Mouse (Mus musculus): ENCODE data around the gene Zbtb16. TPM values are rescaled to one million over a fixed set of nuclear protein-coding genes. Genes with fewer than 3 reads are reported as not detected.
A peak's percentile ranks its signal among the peaks of the same experiment; 100 is the strongest.

Gene Zbtb16
- polyA plus RNA-seq, 1 experiment from 2014 or later = 2.3 TPM

DNA sequence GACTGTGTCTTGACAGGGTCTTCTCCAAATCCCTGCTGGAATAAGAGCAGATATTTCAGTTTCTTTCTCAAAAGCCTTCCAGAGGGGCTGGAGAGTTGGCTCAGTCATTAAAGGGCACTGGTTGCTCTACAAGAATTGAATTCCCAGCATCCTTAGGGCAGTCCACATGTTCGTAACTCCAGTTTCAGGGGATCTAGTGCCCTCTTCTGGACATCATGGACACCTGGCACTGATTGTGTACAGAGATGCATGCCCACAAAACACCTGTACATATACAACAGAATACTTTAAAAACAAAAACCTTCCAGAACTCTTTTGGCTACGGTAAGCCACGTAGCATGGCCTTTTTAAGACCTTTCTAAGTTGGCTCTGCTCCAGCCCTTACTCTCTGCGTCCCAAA, 20.2 kb upstream of the Zbtb16 start:
- ATAC-seq (no peak), DNase-seq (ENCODE audit: low spot score) (no peak)
- Histone ChIP-seq H3K4me3 (ENCODE audit: low read depth, low read length) (no peak overlapping the region), H3K9me3 (replicated peaks; ENCODE audit: control insufficient read depth, low read length) (no peaks in the 10 kb centered on the region), H3K27me3 (replicated peaks; ENCODE audit: control insufficient read depth, insufficient read depth, low read length) (no peaks in the 10 kb centered on the region), H3K36me3 (ENCODE audit: control insufficient read depth, insufficient read depth, low read length) (no peaks in the 10 kb centered on the region), H3K9ac (ENCODE audit: low read length) (no peak overlapping the region), H3K4me1 (ENCODE audit: control insufficient read depth, insufficient read depth, low read length) (no peaks in the 10 kb centered on the region), H3K4me2 (ENCODE audit: low read length) (no peak overlapping the region), H3K27ac (ENCODE audit: low read depth, low read length) (no peak overlapping the region)
- WGBS = 86% methylated on average over 4 of the region's 4 CpGs

DNA sequence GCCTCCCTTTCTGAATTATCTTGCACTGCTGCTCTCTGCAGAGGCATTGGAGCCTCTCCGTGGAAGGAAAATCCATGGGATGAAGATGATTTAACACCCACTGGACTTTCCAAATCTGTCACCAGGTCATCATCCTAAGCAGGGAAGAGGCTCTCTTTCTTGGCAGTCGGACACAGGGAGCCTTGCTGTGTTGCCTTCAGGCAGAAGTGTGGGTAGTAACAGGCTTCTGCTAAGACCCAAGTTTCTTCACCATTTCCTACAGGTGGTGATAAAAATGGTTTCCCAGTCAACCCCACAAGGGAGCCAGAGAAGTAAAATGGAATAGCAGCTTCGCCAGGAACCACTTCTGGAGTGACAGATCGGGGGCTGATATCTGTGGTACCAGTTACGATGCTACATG, 13.5 kb upstream of the Zbtb16 start:
- ATAC-seq = no peak
- H3K27me3 ChIP-seq (replicated peaks; ENCODE audit: control insufficient read depth, insufficient read depth, low read length) = no peaks in the 10 kb centered on the region
- 93% methylated on average over 5 of the region's 5 CpGs for WGBS

GRCm38 (mm10) chr9:48839568-48839967, 3.5 kb upstream of the Zbtb16 start:
- no peak for ATAC-seq
- no peak overlapping the region for H3K27ac ChIP-seq (ENCODE audit: low read depth, low read length)
- peaks cover 23% of the 10 kb centered on the region for H3K27me3 ChIP-seq (replicated peaks; ENCODE audit: control insufficient read depth, insufficient read depth, low read length)
- H3K4me1 ChIP-seq (ENCODE audit: control insufficient read depth, insufficient read depth, low read length) = peaks cover 13% of the 10 kb centered on the region; the same call in 1 of the 2 replicates
- no peaks in the 10 kb centered on the region for H3K36me3 ChIP-seq (ENCODE audit: control insufficient read depth, insufficient read depth, low read length)
- H3K4me2 ChIP-seq (ENCODE audit: low read length) = no peak overlapping the region
- no peaks in the 10 kb centered on the region for H3K9me3 ChIP-seq (replicated peaks; ENCODE audit: control insufficient read depth, low read length)
- no peak overlapping the region for H3K9ac ChIP-seq (ENCODE audit: low read length)
- WGBS = 95% methylated on average over 3 of the region's 3 CpGs
- no peak overlapping the region for H3K4me3 ChIP-seq (ENCODE audit: low read depth, low read length)
- DNase-seq (ENCODE audit: low spot score) = no peak

More for the DNA sequence above, 13.5 kb upstream of the Zbtb16 start:
- Histone ChIP-seq H3K4me1 (ENCODE audit: control insufficient read depth, insufficient read depth, low read length) (no peaks in the 10 kb centered on the region), H3K9ac (ENCODE audit: low read length) (no peak overlapping the region), H3K4me3 (ENCODE audit: low read depth, low read length) (no peak overlapping the region), H3K4me2 (ENCODE audit: low read length) (no peak overlapping the region), H3K36me3 (ENCODE audit: control insufficient read depth, insufficient read depth, low read length) (no peaks in the 10 kb centered on the region), H3K27ac (ENCODE audit: low read depth, low read length) (no peak overlapping the region), H3K9me3 (replicated peaks; ENCODE audit: control insufficient read depth, low read length) (no peaks in the 10 kb centered on the region; the same call in 1 of the 2 replicates)
- DNase-seq (ENCODE audit: low spot score) = no peak

DNA sequence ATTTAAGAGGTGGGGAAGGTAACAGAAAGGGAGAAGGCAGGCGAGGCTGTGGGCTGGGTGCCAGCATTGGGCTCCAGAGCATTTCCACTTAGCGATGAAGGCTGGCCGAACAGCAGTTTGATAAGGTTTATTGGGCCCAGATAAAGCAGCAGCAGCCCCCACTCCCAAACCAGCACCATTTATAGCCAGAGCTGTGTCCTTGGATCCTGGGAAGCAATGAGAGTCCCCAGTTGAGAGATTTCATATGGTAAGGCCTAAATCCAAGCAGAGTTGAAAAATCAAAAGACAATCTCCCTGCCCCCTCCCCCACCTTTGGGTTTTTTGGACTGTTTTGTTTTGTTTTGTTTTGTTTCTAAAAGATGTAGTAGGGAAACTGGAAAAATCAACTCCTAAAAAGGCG, 2.3 kb upstream of the Zbtb16 start:
- Histone ChIP-seq H3K9ac (ENCODE audit: low read length) (no peak overlapping the region), H3K27me3 (replicated peaks; ENCODE audit: control insufficient read depth, insufficient read depth, low read length) (peaks cover 35% of the 10 kb centered on the region), H3K36me3 (ENCODE audit: control insufficient read depth, insufficient read depth, low read length) (no peaks in the 10 kb centered on the region), H3K9me3 (replicated peaks; ENCODE audit: control insufficient read depth, low read length) (no peaks in the 10 kb centered on the region), H3K4me3 (ENCODE audit: low read depth, low read length) (no peak overlapping the region), H3K27ac (ENCODE audit: low read depth, low read length) (no peak overlapping the region), H3K4me2 (ENCODE audit: low read length) (no peak overlapping the region), H3K4me1 (ENCODE audit: control insufficient read depth, insufficient read depth, low read length) (peaks cover 16% of the 10 kb centered on the region; the same call in 1 of the 2 replicates)
- no peak for ATAC-seq
- 37% methylated on average over 4 of the region's 4 CpGs for WGBS
- no peak for DNase-seq (ENCODE audit: low spot score)

GRCm38 (mm10) chr9:48837181-48837580, 1.2 kb upstream of the Zbtb16 start:
- Histone ChIP-seq H3K4me1 (ENCODE audit: control insufficient read depth, insufficient read depth, low read length) (peaks cover 16% of the 10 kb centered on the region; the same call in 1 of the 2 replicates), H3K9ac (ENCODE audit: low read length) (no peak overlapping the region), H3K9me3 (replicated peaks; ENCODE audit: control insufficient read depth, low read length) (no peaks in the 10 kb centered on the region), H3K27ac (ENCODE audit: low read depth, low read length) (no peak overlapping the region), H3K4me2 (ENCODE audit: low read length) (peak overlapping the region; percentile 100), H3K4me3 (ENCODE audit: low read depth, low read length) (no peak overlapping the region), H3K27me3 (replicated peaks; ENCODE audit: control insufficient read depth, insufficient read depth, low read length) (peaks cover 44% of the 10 kb centered on the region), H3K36me3 (ENCODE audit: control insufficient read depth, insufficient read depth, low read length) (no peaks in the 10 kb centered on the region)
- ATAC-seq = no peak
- peak; percentile 63 for DNase-seq (ENCODE audit: low spot score)
- WGBS = 4% methylated on average over 14 of the region's 14 CpGs

DNA sequence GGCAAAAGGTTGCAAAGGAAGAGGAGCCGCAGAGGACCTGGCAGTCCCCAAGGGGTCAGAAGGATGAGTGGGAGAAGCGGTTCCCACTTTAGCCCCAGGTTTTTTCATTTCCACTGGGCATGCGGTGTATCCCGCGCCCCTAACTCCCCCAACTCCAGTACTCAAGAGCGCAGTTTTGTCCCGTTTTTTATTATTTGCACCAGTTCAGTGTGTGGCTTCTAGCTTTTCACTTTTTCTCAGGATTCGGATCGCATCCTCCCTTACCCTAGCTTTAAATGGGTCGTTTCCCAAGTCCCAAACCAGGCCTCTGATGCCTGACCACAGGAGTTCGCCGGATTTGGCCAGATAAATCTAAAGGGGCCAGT, 526 bp upstream of the Zbtb16 start:
- H3K9ac ChIP-seq (ENCODE audit: low read length) = peak overlapping the region; percentile 67
- peak overlapping the region; percentile 64 for H3K4me3 ChIP-seq (ENCODE audit: low read depth, low read length)
- H3K4me1 ChIP-seq (ENCODE audit: control insufficient read depth, insufficient read depth, low read length) = peaks cover 16% of the 10 kb centered on the region; the same call in 1 of the 2 replicates
- ATAC-seq (peak; percentile 21; the same call in 1 of the 2 replicates), DNase-seq (ENCODE audit: low spot score) (no peak)
- H3K9me3 ChIP-seq (replicated peaks; ENCODE audit: control insufficient read depth, low read length) = no peaks in the 10 kb centered on the region
- H3K27me3 ChIP-seq (replicated peaks; ENCODE audit: control insufficient read depth, insufficient read depth, low read length) = peaks cover 46% of the 10 kb centered on the region
- peak overlapping the region; percentile 100 for H3K4me2 ChIP-seq (ENCODE audit: low read length)
- no peak overlapping the region for H3K27ac ChIP-seq (ENCODE audit: low read depth, low read length)
- WGBS = 2% methylated on average over 12 of the region's 12 CpGs
- H3K36me3 ChIP-seq (ENCODE audit: control insufficient read depth, insufficient read depth, low read length) = no peaks in the 10 kb centered on the region

GRCm38 (mm10) chr9:48834541-48835411, 1.2 kb downstream of the Zbtb16 start:
- peak; percentile 35; the same call in 1 of the 2 replicates for ATAC-seq
- Histone ChIP-seq H3K4me1 (ENCODE audit: control insufficient read depth, insufficient read depth, low read length) (peaks cover 16% of the 10 kb centered on the region; the same call in 1 of the 2 replicates), H3K27me3 (replicated peaks; ENCODE audit: control insufficient read depth, insufficient read depth, low read length) (peaks cover 46% of the 10 kb centered on the region), H3K4me3 (ENCODE audit: low read depth, low read length) (peak overlapping the region; percentile 64), H3K36me3 (ENCODE audit: control insufficient read depth, insufficient read depth, low read length) (no peaks in the 10 kb centered on the region), H3K4me2 (ENCODE audit: low read length) (peak overlapping the region; percentile 100), H3K9me3 (replicated peaks; ENCODE audit: control insufficient read depth, low read length) (no peaks in the 10 kb centered on the region), H3K27ac (ENCODE audit: low read depth, low read length) (no peak overlapping the region), H3K9ac (ENCODE audit: low read length) (peak overlapping the region; percentile 67)
- peak; percentile 65 for DNase-seq (ENCODE audit: low spot score)
- under 1% methylated on average over 64 of the region's 65 CpGs for WGBS

DNA sequence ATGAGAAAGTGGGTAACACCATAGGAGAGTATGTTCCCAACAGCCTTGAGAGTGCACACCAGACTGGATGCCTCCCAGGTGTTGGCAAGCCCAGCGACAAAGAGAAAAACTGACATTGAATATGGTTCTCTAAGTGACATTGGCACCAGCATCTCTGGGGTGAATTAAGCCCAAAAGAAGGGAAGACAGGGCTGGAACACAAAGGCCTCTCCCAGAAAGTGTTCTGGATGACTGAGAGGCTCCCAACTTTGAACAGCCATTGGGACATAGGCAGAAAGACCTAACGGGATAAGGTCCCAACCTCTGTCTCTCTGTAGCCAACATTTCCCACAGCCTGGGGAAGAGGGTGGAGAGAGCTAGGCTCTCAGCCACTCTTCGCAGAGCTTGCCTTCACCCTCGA, 2.0 kb downstream of the Zbtb16 start:
- H3K4me1 ChIP-seq (ENCODE audit: control insufficient read depth, insufficient read depth, low read length) = peaks cover 16% of the 10 kb centered on the region; the same call in 1 of the 2 replicates
- H3K9me3 ChIP-seq (replicated peaks; ENCODE audit: control insufficient read depth, low read length) = no peaks in the 10 kb centered on the region
- ATAC-seq = no peak
- peak overlapping the region; percentile 100 for H3K4me2 ChIP-seq (ENCODE audit: low read length)
- no peak for DNase-seq (ENCODE audit: low spot score)
- peak overlapping the region; percentile 64; the same call in 1 of the 2 replicates for H3K4me3 ChIP-seq (ENCODE audit: low read depth, low read length)
- H3K36me3 ChIP-seq (ENCODE audit: control insufficient read depth, insufficient read depth, low read length) = no peaks in the 10 kb centered on the region
- no peak overlapping the region for H3K9ac ChIP-seq (ENCODE audit: low read length)
- H3K27ac ChIP-seq (ENCODE audit: low read depth, low read length) = no peak overlapping the region
- WGBS = 22% methylated on average over 4 of the region's 4 CpGs
- H3K27me3 ChIP-seq (replicated peaks; ENCODE audit: control insufficient read depth, insufficient read depth, low read length) = peaks cover 46% of the 10 kb centered on the region

DNA sequence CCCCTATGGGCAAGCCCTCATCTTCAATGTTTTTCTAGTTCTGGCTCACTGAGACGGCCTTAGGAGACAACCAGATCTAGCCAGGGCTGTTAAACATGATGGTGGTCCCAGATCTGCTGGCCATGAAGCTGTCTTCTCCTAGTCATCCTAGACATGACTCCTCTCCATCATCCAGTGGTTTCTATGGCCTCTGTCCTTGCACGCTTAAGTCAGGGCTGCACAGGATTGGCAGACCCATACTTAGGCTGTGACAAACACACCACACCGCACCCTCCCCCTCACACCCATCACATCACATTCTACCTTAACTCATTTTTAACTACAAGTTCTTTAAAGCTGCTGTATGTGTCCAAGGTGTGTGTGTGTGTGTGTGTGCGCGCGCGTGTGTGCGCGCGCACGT, 2.5 kb downstream of the Zbtb16 start:
- no peaks in the 10 kb centered on the region for H3K36me3 ChIP-seq (ENCODE audit: control insufficient read depth, insufficient read depth, low read length)
- H3K4me3 ChIP-seq (ENCODE audit: low read depth, low read length) = no peak overlapping the region
- peaks cover 46% of the 10 kb centered on the region for H3K27me3 ChIP-seq (replicated peaks; ENCODE audit: control insufficient read depth, insufficient read depth, low read length)
- H3K9me3 ChIP-seq (replicated peaks; ENCODE audit: control insufficient read depth, low read length) = no peaks in the 10 kb centered on the region
- DNase-seq (ENCODE audit: low spot score) (no peak), ATAC-seq (no peak)
- H3K4me2 ChIP-seq (ENCODE audit: low read length) = 0 out of 2 replicates have a peak overlapping the region, but pooled peaks have one; percentile 100
- peaks cover 16% of the 10 kb centered on the region; the same call in 1 of the 2 replicates for H3K4me1 ChIP-seq (ENCODE audit: control insufficient read depth, insufficient read depth, low read length)
- no peak overlapping the region for H3K27ac ChIP-seq (ENCODE audit: low read depth, low read length)
- 94% methylated on average over 11 of the region's 11 CpGs for WGBS
- H3K9ac ChIP-seq (ENCODE audit: low read length) = no peak overlapping the region

Data from forebrain, embryonic 14.5 days (tissue).